Mouse (Mus musculus): Measurements from ENCODE around the gene Arl2. TPM values are rescaled to one million over a fixed set of nuclear protein-coding genes. Genes with fewer than 3 reads are reported as not detected.

Gene Arl2
- polyA plus RNA-seq (2015; fragmentation: Nextera tagmentation; extraction: Ambion mirVana) = 99.2 and 103 TPM in 2 replicates

DNA sequence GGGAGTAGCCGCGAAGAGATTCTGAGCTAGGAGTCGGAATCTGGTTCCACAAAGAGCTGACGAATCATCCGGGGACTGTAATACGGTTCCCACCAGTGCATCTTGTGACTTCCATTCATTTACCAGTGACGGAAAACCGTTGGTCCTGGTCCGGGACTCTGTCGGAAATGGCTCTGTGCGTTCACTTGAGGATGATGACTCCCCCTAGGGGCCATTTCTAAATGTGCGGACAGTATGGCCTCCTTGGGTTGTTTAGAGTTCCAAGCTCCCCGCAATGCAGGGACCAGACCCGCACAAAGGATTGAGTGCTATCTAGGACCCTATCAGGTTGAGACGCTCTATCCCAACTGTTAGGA lies at the start of gene Arl2:
Gene Arl2, minus strand, starts transcription at position 155 of the 356 bp plus-strand sequence.
- 1% methylated on average over 15 of the region's 15 CpGs for WGBS
- H3K9ac ChIP-seq = peak within 1 kb of the TSS; percentile 80
- no peaks in the 10 kb centered on the region for H3K27me3 ChIP-seq (replicated peaks)
- H3K9me3 ChIP-seq = no peaks in the 10 kb centered on the region
- peak within 1 kb of the TSS; percentile 70 for H3K4me3 ChIP-seq (replicated peaks)
- no peaks in the 10 kb centered on the region for H3K36me3 ChIP-seq
- H3K4me2 ChIP-seq (replicated peaks) = peak within 1 kb of the TSS; percentile 85
- ATAC-seq = peak; percentile 82
- peaks cover 11% of the 10 kb centered on the region; the same call in 1 of the 2 replicates for H3K4me1 ChIP-seq (replicated peaks)
- peak within 1 kb of the TSS; percentile 93 for H3K27ac ChIP-seq

DNA sequence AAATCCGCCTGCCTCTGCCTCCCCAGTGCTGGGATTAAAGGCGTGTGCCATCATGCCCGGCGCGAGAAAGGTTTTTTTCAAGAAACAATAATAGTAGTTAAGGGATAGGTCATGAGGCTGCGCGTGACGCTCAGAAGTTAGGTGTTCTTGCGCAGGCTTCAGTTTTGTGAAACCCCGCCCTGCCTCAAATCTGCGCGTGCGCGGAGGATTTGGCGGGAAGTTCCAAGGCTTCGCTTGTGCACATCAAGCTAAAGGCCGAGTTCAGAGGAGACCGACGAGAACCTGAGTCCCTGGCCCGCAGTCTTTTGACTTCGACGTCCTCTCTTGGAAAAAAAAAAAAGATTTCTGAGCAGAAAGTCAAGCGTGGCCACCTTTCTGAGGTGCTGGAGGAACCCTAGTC lies 42.8 kb upstream of the Arl2 start, which contains the start of gene Majin:
Gene Majin, plus strand, starts transcription at position 258 of the 400 bp plus-strand sequence.
- no peak within 1 kb of the TSS for H3K27ac ChIP-seq
- no peak for ATAC-seq
- H3K9me3 ChIP-seq = no peaks in the 10 kb centered on the region
- 85% methylated on average over 23 of the region's 23 CpGs for WGBS
- no peak within 1 kb of the TSS for H3K4me3 ChIP-seq (replicated peaks)
- H3K36me3 ChIP-seq = no peaks in the 10 kb centered on the region
- H3K27me3 ChIP-seq (replicated peaks) = no peaks in the 10 kb centered on the region
- H3K4me2 ChIP-seq (replicated peaks) = no peak within 1 kb of the TSS
- H3K4me1 ChIP-seq (replicated peaks) = 0 out of 2 replicates have a peak, but pooled peaks cover 3% of the 10 kb centered on the region
- no peak within 1 kb of the TSS for H3K9ac ChIP-seq

DNA sequence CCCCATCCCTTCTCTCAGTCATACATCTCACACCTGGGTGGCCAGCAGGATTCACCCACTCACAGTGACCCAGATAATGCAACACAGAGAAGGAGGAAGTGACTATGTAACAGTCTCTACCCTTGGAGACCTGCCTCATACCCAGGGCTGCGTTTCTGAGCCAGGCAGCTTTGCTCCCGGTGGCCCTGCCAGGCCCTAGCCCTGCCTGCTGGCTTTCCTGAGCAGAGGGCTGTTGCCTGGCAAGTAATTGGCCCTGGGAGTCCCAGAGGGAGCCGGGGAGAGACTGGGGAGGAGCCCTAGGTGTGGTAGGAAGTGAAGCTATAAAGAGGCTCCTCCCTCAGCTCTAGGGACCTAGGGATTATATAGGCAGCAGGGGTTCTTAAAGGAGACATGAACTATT lies 41.2 kb upstream of the Arl2 start:
- H3K9ac ChIP-seq = no peak overlapping the region
- H3K4me3 ChIP-seq (replicated peaks) = no peak overlapping the region
- 0 out of 2 replicates have a peak, but pooled peaks cover 3% of the 10 kb centered on the region for H3K4me1 ChIP-seq (replicated peaks)
- H3K9me3 ChIP-seq = no peaks in the 10 kb centered on the region
- H3K27me3 ChIP-seq (replicated peaks) = no peaks in the 10 kb centered on the region
- no peaks in the 10 kb centered on the region for H3K36me3 ChIP-seq
- peak; percentile 78 for ATAC-seq
- H3K27ac ChIP-seq = no peak overlapping the region
- WGBS = 16% methylated on average over 3 of the region's 3 CpGs
- peak overlapping the region; percentile 18; the same call in 1 of the 2 replicates for H3K4me2 ChIP-seq (replicated peaks)

DNA sequence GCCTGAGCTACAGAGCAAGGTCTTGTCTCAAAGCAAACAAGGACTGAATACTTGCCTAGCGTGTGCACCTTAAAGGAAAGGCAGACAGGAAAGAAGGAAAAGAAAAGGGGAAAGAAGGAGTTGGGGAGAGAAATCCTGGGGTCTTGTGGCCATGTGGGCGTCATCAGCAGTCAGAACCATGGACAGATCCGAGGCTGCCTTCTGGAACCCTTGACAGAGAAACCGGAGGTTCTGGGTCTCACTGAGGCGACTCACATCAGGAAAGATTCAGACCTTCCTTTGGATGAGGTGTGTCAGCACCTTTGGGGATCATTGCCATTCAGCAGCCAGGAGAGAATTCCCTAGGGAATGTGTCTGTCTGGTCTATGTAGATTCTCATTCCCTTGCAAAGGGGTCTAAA lies 40.3 kb upstream of the Arl2 start:
- Histone ChIP-seq H3K4me2 (replicated peaks) (no peak overlapping the region), H3K9ac (no peak overlapping the region), H3K4me3 (replicated peaks) (no peak overlapping the region), H3K4me1 (replicated peaks) (0 out of 2 replicates have a peak, but pooled peaks cover 3% of the 10 kb centered on the region), H3K36me3 (no peaks in the 10 kb centered on the region), H3K27ac (no peak overlapping the region), H3K27me3 (replicated peaks) (no peaks in the 10 kb centered on the region), H3K9me3 (no peaks in the 10 kb centered on the region)
- 10% methylated on average over 5 of the region's 5 CpGs for WGBS
- ATAC-seq = no peak

- Histone ChIP-seq H3K27ac (no peak overlapping the region), H3K36me3 (no peaks in the 10 kb centered on the region), H3K9me3 (no peaks in the 10 kb centered on the region), H3K4me3 (replicated peaks) (no peak overlapping the region), H3K4me2 (replicated peaks) (no peak overlapping the region), H3K9ac (no peak overlapping the region), H3K4me1 (replicated peaks) (0 out of 2 replicates have a peak, but pooled peaks cover 3% of the 10 kb centered on the region), H3K27me3 (replicated peaks) (no peaks in the 10 kb centered on the region)
- WGBS = 88% methylated on average over 6 of the region's 6 CpGs
- ATAC-seq = no peak
Observed at GRCm38 (mm10) chr19:6178775-6179174, 37.4 kb upstream of the Arl2 start.

- ATAC-seq = no peak
- H3K27ac ChIP-seq = no peak overlapping the region
- no peak overlapping the region for H3K4me2 ChIP-seq (replicated peaks)
- H3K4me1 ChIP-seq (replicated peaks) = no peaks in the 10 kb centered on the region
- no peaks in the 10 kb centered on the region for H3K27me3 ChIP-seq (replicated peaks)
- H3K36me3 ChIP-seq = no peaks in the 10 kb centered on the region
- no peak overlapping the region for H3K4me3 ChIP-seq (replicated peaks)
- WGBS = 19% methylated on average over 5 of the region's 5 CpGs
- H3K9me3 ChIP-seq = no peaks in the 10 kb centered on the region
- H3K9ac ChIP-seq = no peak overlapping the region
Observed at GRCm38 (mm10) chr19:6174771-6175170, 33.4 kb upstream of the Arl2 start.

GRCm38 (mm10) chr19:6171215-6171614 lies 29.9 kb upstream of the Arl2 start:
- H3K27me3 ChIP-seq (replicated peaks) = no peaks in the 10 kb centered on the region
- no peaks in the 10 kb centered on the region for H3K4me1 ChIP-seq (replicated peaks)
- H3K9me3 ChIP-seq = no peaks in the 10 kb centered on the region
- no peak overlapping the region for H3K4me3 ChIP-seq (replicated peaks)
- no peak overlapping the region for H3K4me2 ChIP-seq (replicated peaks)
- no peak overlapping the region for H3K9ac ChIP-seq
- no peak overlapping the region for H3K27ac ChIP-seq
- H3K36me3 ChIP-seq = no peaks in the 10 kb centered on the region
- ATAC-seq = peak; percentile 23; the same call in 1 of the 2 replicates
- 81% methylated on average over 8 of the region's 8 CpGs for WGBS

GRCm38 (mm10) chr19:6166750-6167149 lies 25.4 kb upstream of the Arl2 start:
- no peak overlapping the region for H3K27ac ChIP-seq
- H3K36me3 ChIP-seq = no peaks in the 10 kb centered on the region
- no peak overlapping the region for H3K4me2 ChIP-seq (replicated peaks)
- 81% methylated on average over 4 of the region's 4 CpGs for WGBS
- no peak for ATAC-seq
- no peak overlapping the region for H3K4me3 ChIP-seq (replicated peaks)
- no peak overlapping the region for H3K9ac ChIP-seq
- H3K4me1 ChIP-seq (replicated peaks) = peaks cover 6% of the 10 kb centered on the region; the same call in 1 of the 2 replicates
- H3K27me3 ChIP-seq (replicated peaks) = no peaks in the 10 kb centered on the region
- no peaks in the 10 kb centered on the region for H3K9me3 ChIP-seq

- 41% methylated on average over 10 of the region's 10 CpGs for WGBS
- Histone ChIP-seq H3K9me3 (no peaks in the 10 kb centered on the region), H3K36me3 (no peaks in the 10 kb centered on the region), H3K27ac (no peak overlapping the region), H3K4me2 (replicated peaks) (peak overlapping the region; percentile 36; the same call in 1 of the 2 replicates), H3K9ac (no peak overlapping the region), H3K27me3 (replicated peaks) (no peaks in the 10 kb centered on the region), H3K4me1 (replicated peaks) (peaks cover 6% of the 10 kb centered on the region; the same call in 1 of the 2 replicates), H3K4me3 (replicated peaks) (no peak overlapping the region)
- ATAC-seq = peak; percentile 72
Observed at GRCm38 (mm10) chr19:6163872-6164547, 22.7 kb upstream of the Arl2 start.

GRCm38 (mm10) chr19:6157220-6157619 lies 15.9 kb upstream of the Arl2 start:
- no peaks in the 10 kb centered on the region for H3K9me3 ChIP-seq
- no peaks in the 10 kb centered on the region for H3K36me3 ChIP-seq
- WGBS = 66% methylated on average over 6 of the region's 6 CpGs
- no peaks in the 10 kb centered on the region for H3K4me1 ChIP-seq (replicated peaks)
- H3K27me3 ChIP-seq (replicated peaks) = no peaks in the 10 kb centered on the region
- no peak overlapping the region for H3K4me2 ChIP-seq (replicated peaks)
- no peak overlapping the region for H3K27ac ChIP-seq
- no peak overlapping the region for H3K9ac ChIP-seq
- H3K4me3 ChIP-seq (replicated peaks) = no peak overlapping the region
- ATAC-seq = no peak

GRCm38 (mm10) chr19:6156372-6156771 lies 15.0 kb upstream of the Arl2 start:
- Histone ChIP-seq H3K36me3 (no peaks in the 10 kb centered on the region), H3K27me3 (replicated peaks) (no peaks in the 10 kb centered on the region), H3K4me3 (replicated peaks) (no peak overlapping the region), H3K9me3 (no peaks in the 10 kb centered on the region), H3K4me2 (replicated peaks) (no peak overlapping the region), H3K27ac (no peak overlapping the region), H3K9ac (no peak overlapping the region), H3K4me1 (replicated peaks) (no peaks in the 10 kb centered on the region)
- no peak for ATAC-seq
- 67% methylated on average over 8 of the region's 8 CpGs for WGBS

GRCm38 (mm10) chr19:6155174-6155573 lies 13.8 kb upstream of the Arl2 start:
- H3K36me3 ChIP-seq = no peaks in the 10 kb centered on the region
- no peaks in the 10 kb centered on the region for H3K9me3 ChIP-seq
- ATAC-seq = no peak
- no peak overlapping the region for H3K4me2 ChIP-seq (replicated peaks)
- H3K27ac ChIP-seq = no peak overlapping the region
- H3K4me1 ChIP-seq (replicated peaks) = no peaks in the 10 kb centered on the region
- WGBS = 87% methylated on average over 9 of the region's 9 CpGs
- H3K4me3 ChIP-seq (replicated peaks) = no peak overlapping the region
- no peak overlapping the region for H3K9ac ChIP-seq
- H3K27me3 ChIP-seq (replicated peaks) = no peaks in the 10 kb centered on the region

GRCm38 (mm10) chr19:6144842-6145241 lies 3.5 kb upstream of the Arl2 start:
- H3K9ac ChIP-seq = no peak overlapping the region
- H3K27me3 ChIP-seq (replicated peaks) = no peaks in the 10 kb centered on the region
- H3K9me3 ChIP-seq = no peaks in the 10 kb centered on the region
- WGBS = 72% methylated on average over 5 of the region's 5 CpGs
- no peak overlapping the region for H3K27ac ChIP-seq
- H3K4me1 ChIP-seq (replicated peaks) = peaks cover 6% of the 10 kb centered on the region; the same call in 1 of the 2 replicates
- H3K36me3 ChIP-seq = no peaks in the 10 kb centered on the region
- ATAC-seq = no peak
- H3K4me2 ChIP-seq (replicated peaks) = no peak overlapping the region
- H3K4me3 ChIP-seq (replicated peaks) = no peak overlapping the region
